Mouse (Mus musculus): Measurements from ENCODE around the gene Hoxa3.

DNA sequence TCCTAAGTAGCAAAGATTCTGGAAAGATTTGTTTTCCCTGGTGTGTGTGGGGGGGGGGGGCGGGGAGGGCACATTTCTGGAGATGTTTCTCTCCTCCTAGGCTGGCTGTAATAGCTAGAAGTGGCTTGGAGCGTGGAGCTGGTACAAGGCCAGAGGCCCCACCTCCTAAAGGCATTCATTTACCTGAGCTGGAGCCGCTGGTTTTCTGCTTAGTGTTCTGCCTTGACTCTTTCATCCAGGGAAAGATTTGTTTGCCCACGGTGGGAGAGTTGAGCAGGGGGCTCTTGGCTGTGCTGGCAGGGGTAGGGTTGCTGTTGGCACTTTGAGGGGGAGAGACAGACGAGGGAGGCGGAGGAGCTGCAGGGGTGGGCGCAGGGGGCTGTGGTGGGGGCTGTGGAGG is 41.2 kb downstream of the Hoxa3 start:
- TF ChIP-seq CTCF (conservative IDR thresholded peaks at IDR 0.05; ENCODE audit: low read length) (no peak), NANOG (IDR thresholded peaks at IDR 0.05; ENCODE audit: borderline replicate concordance, low read length) (no peak)
